Mouse (Mus musculus) left cerebral cortex, adult 9 months (tissue): Measurements from ENCODE around the gene Camsap1.

Experiments used
- DNase-seq, 2 experiments: peaks; one replicate each; pipeline ENCODE4 v3.0.0; 2022; ENCODE audit warnings: low spot score in 2 of 2

The Camsap1 gene

GRCm38 (mm10) chr2:25882276-25882675 lies 100.8 kb downstream of the Camsap1 start:
- DNase-seq, result no peak

GRCm38 (mm10) chr2:25879061-25879460 lies 104.0 kb downstream of the Camsap1 start:
- DNase-seq, result peak in 1 of 2 experiments; percentile 21

- no peak for DNase-seq
These were observed 104.6 kb downstream of the Camsap1 start for GRCm38 (mm10) chr2:25878516-25878915.

GRCm38 (mm10) chr2:25877736-25878268 lies 105.3 kb downstream of the Camsap1 start:
- peak in 1 of 2 experiments; percentile 57 for DNase-seq

- DNase-seq, result no peak
These were observed 105.8 kb downstream of the Camsap1 start for GRCm38 (mm10) chr2:25877250-25877735.
